Mouse (Mus musculus): Measurements from ENCODE around the gene Veph1. TPM values are rescaled to one million over a fixed set of nuclear protein-coding genes. Genes with fewer than 3 reads are reported as not detected.

Gene Veph1
- total and polyA plus RNA-seq, 3 experiments: not detected

- TF ChIP-seq ZKSCAN1 (IDR thresholded peaks at IDR 0.05; ENCODE audit: borderline replicate concordance, low read depth, low read length): no peak
- TF ChIP-seq MEF2A (IDR thresholded peaks at IDR 0.05; ENCODE audit: borderline replicate concordance, low read depth, low read length): no peak
- no peak for TF ChIP-seq MAZ (IDR thresholded peaks at IDR 0.05; ENCODE audit: low read depth, low read length)
- TF ChIP-seq POLR2AphosphoS2 (IDR thresholded peaks at IDR 0.05; ENCODE audit: low read depth, low read length): no peak
- TF ChIP-seq RAD21 (IDR thresholded peaks at IDR 0.05; ENCODE audit: low read depth, low read length): no peak
- TF ChIP-seq CHD1 (IDR thresholded peaks at IDR 0.05; ENCODE audit: low read depth, low read length): no peak
- TF ChIP-seq TCF12 (IDR thresholded peaks at IDR 0.05; ENCODE audit: low read depth, low read length): no peak
- TF ChIP-seq CHD2 (IDR thresholded peaks at IDR 0.05; ENCODE audit: low read length): no peak
- TF ChIP-seq E2F4 (IDR thresholded peaks at IDR 0.05; ENCODE audit: insufficient replicate concordance, low read depth, low read length): no peak
- no peak for TF ChIP-seq MAX (IDR thresholded peaks at IDR 0.05; ENCODE audit: low read length)
- no peak for TF ChIP-seq IRF4 (IDR thresholded peaks at IDR 0.05; ENCODE audit: low read depth, low read length)
- TF ChIP-seq RCOR1 (conservative IDR thresholded peaks at IDR 0.05; ENCODE audit: low read depth, low read length): no peak
- no peak for TF ChIP-seq GABPA (IDR thresholded peaks at IDR 0.05; ENCODE audit: insufficient replicate concordance, low read depth, low read length)
- dilution Hi-C loops (cut with MboI; ENCODE audit: extremely low pct_ligation_motif_present, extremely low pct_unique_long_range_greater_than_20kb, low sequenced_read_pairs): no loop called here
- in situ Hi-C loops (cut with MboI; ENCODE audit: low pct_ligation_motif_present, low pct_unique_long_range_greater_than_20kb, low sequenced_read_pairs): no loop called here
These were observed 261.4 kb downstream of the Veph1 start for GRCm38 (mm10) chr3:66035226-66035625.

GRCm38 (mm10) chr3:66033346-66033745, 263.3 kb downstream of the Veph1 start:
- Histone ChIP-seq H3K4me3 (replicated peaks in 1 of 3; ENCODE audit: low read depth in 2 of 3, low read length in 2 of 3, poor library complexity in 1 of 3) (no peak overlapping the region), H3K27me3 (replicated peaks) (no peaks in the 10 kb centered on the region), H3K36me3 (replicated peaks in 1 of 2; ENCODE audit: control insufficient read depth in 1 of 2, insufficient read depth in 1 of 2, low read length in 1 of 2) (no peaks in the 10 kb centered on the region), H3K27ac (ENCODE audit: insufficient read depth, low read depth) (no peak overlapping the region), H3K4me1 (ENCODE audit: control insufficient read depth in 1 of 2, insufficient read depth in 2 of 2) (no peaks in the 10 kb centered on the region), H3K4me2 (ENCODE audit: insufficient read depth, low read depth, poor library complexity, severe bottlenecking) (no peak overlapping the region), H3K9ac (ENCODE audit: insufficient read depth, low read depth) (no peak overlapping the region), H3K79me2 (replicated peaks; ENCODE audit: control insufficient read depth, extremely low read depth, insufficient read depth, poor library complexity, severe bottlenecking) (no peaks in the 10 kb centered on the region), H3K9me3 (replicated peaks; ENCODE audit: low read length) (peaks cover 3% of the 10 kb centered on the region)
- dilution Hi-C loops (cut with MboI; ENCODE audit: extremely low pct_ligation_motif_present, extremely low pct_unique_long_range_greater_than_20kb, low sequenced_read_pairs) (no loop called here), in situ Hi-C loops (cut with MboI; ENCODE audit: low pct_ligation_motif_present, low pct_unique_long_range_greater_than_20kb, low sequenced_read_pairs) (no loop called here)
- TF ChIP-seq ZNF384 (IDR thresholded peaks at IDR 0.05; ENCODE audit: low read depth, low read length) (no peak), MXI1 (IDR thresholded peaks at IDR 0.05; ENCODE audit: low read depth, low read length) (no peak), MEF2A (IDR thresholded peaks at IDR 0.05; ENCODE audit: borderline replicate concordance, low read depth, low read length) (no peak), PAX5 (IDR thresholded peaks at IDR 0.05; ENCODE audit: low read length) (no peak), ETS1 (conservative IDR thresholded peaks at IDR 0.05; ENCODE audit: low read depth, low read length) (no peak), USF2 (conservative IDR thresholded peaks at IDR 0.05; ENCODE audit: low read depth, low read length) (no peak), EP300 (IDR thresholded peaks at IDR 0.05; ENCODE audit: low read length) (no peak)
- DNase-seq (ENCODE audit: extremely low read depth): no peak

More at GRCm38 (mm10) chr3:66035226-66035625, 261.4 kb downstream of the Veph1 start:
- no peaks in the 10 kb centered on the region for H3K4me1 ChIP-seq (ENCODE audit: control insufficient read depth in 1 of 2, insufficient read depth in 2 of 2)
- H3K4me2 ChIP-seq (ENCODE audit: insufficient read depth, low read depth, poor library complexity, severe bottlenecking): no peak overlapping the region
- H3K9me3 ChIP-seq (replicated peaks; ENCODE audit: low read length): peaks cover 3% of the 10 kb centered on the region
- H3K4me3 ChIP-seq (replicated peaks in 1 of 3; ENCODE audit: low read depth in 2 of 3, low read length in 2 of 3, poor library complexity in 1 of 3): no peak overlapping the region
- no peaks in the 10 kb centered on the region for H3K79me2 ChIP-seq (replicated peaks; ENCODE audit: control insufficient read depth, extremely low read depth, insufficient read depth, poor library complexity, severe bottlenecking)
- DNase-seq (ENCODE audit: extremely low read depth): no peak
- no peak overlapping the region for H3K27ac ChIP-seq (ENCODE audit: insufficient read depth, low read depth)
- H3K9ac ChIP-seq (ENCODE audit: insufficient read depth, low read depth): no peak overlapping the region
- no peaks in the 10 kb centered on the region for H3K36me3 ChIP-seq (replicated peaks in 1 of 2; ENCODE audit: control insufficient read depth in 1 of 2, insufficient read depth in 1 of 2, low read length in 1 of 2)
- no peaks in the 10 kb centered on the region for H3K27me3 ChIP-seq (replicated peaks)
